Mouse (Mus musculus) T-helper 2 cell (primary cell): ENCODE measurements at regions not wholly inside any gene's neighbourhood (a gene's known extent, or its start where the extent isn't known, plus 50 kb on each side); places are given as distances from the start of the nearest gene placed in this dataset.

Experiments
- in situ Hi-C: fragments of 300-600 bp; cut with MboI, MseI; formaldehyde crosslinking; loops from one replicate; pipeline ENCODE4 v1.15.1; 2025; ENCODE audit warnings: high pct_unique_total_duplicates

DNA sequence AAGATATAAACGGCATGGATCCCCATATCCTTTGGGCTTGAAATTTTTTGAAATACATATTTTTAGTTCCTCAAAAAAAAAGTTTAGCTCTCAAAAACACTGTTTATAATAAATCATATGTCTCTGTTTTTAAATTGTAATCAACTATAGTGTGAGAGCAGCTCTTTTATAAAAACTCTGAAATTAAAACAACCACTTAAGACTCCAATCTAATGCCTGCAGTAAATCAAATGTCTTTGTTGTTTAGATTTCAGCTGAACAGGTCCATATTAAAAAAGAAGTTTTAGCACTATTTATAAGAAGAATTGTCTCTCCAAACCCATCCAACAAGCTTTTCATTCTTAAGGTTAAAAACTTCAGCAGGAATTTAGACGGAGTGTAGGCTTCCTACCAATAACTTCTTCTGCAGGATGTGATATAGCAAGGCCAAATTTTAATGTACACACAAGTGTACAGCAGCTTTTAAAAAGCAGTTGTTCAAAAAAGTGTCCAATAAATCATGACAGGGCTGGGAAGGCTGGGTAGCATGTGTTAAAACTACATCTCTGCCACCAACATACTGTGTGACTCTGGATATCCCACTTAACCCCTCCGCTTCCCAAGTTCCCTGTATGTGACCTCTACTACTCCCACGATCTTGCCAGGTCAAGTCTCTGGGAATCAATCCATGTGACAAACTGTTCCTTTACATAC is 160.6 kb upstream of the Paip1 start:
- in situ Hi-C loops, result no loop called here

DNA sequence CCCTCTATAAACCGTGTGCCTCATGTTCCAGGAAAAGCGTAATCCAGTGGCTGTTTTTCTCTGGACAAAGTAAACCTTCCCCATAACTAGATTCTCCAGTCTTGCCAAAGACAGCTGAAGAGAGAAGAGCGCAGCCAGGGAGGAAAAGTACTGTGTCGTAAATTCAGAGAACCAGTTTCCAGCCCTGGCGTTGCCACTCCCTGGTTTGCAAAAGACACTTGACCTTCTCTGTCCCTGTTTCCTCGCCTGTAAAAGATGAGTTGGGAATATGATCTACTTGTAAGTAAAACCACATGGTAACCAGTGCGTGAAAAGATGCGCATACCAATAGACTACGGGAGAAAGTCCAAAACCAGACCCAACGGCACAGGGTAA is 160.1 kb upstream of the Paip1 start:
- in situ Hi-C loops, result no loop called here

DNA sequence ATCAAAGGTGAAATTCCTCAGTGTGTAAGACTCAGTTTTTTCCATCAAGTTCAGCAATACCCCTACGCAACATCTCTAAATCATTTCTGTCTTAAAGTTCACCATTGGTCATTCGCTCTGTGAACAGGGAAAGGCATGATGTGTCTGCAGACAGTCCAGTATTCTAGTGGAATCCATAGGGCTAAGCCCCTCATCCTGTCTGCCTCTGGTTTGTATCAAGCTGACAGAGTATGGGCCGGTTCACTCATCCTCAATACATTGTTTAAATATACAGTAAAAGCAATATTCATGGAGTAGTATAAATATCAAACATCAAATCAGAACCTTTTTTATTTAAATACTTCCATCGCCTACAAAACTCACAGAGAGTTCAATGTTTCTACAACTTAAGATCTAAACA is 152.9 kb upstream of the Paip1 start:
- in situ Hi-C loops, result no loop called here

DNA sequence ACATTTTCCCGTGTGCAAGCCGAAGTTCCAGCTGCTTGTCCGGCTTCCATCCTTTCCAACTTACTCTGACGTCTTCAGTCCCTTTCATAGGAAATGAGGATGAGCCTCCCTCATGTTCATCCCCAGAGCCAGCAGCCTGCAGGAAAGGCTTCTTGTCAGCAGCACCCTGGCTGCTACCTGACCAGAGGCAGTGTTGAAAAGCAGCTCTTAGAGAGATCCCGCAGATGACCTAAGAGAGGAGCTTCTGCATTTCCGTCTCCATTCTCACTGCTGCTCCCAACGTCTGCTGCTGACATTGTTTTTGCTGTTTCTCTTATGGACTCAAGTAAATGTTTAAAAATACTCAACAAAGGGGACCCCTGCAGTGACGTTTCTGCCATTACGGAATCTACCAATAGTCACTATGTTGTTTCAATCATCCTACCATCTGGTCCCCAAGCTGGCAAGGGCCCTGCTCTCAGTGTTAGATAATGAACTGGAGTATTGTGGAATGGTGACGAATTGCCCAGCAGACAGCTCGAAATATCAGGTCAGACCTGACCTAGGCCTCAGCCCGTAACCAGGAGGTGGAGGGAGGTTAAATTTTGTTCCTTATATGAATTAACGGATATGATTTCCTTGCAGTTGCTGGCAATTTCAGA is 151.0 kb upstream of the Paip1 start:
- in situ Hi-C loops, result no loop called here

DNA sequence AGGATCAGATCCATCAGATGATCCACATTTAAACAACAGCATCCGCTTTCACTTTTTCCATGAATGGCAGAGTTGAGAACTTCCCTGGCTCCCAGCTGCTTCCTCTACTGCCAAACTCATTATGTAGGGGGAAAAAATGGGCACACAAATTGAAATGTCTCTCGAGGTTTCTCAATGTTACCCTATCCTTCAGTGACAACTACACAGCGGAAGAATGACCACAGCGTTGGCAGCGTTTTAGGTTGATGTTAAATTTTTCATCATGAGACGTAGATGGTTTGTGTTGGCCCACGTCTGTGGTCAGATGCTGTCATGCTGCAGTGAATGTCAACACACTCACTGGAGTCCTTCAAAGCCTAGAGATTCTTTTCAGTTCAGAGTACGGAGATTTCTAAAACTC is 149.0 kb upstream of the Paip1 start:
- in situ Hi-C loops, result no loop called here

DNA sequence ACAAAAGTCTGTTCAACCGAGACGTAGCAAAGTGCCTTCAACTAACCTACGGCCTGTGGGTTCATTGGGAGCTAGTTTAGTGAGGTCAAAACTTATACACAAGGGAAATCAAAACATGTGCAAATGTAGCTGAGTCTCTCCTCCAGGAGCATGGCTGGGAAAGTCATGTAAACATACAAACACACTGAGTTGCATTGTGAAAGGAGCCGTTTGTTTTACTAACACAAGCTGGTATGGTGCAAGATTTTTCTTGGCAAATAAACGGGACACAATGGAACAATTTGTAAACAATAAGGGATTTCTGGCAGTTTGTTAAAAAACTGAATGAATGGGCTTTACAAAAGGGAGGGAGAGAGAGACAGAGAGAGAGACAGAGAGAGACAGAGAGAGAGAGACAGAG is 147.8 kb upstream of the Paip1 start:
- in situ Hi-C loops, result no loop called here

DNA sequence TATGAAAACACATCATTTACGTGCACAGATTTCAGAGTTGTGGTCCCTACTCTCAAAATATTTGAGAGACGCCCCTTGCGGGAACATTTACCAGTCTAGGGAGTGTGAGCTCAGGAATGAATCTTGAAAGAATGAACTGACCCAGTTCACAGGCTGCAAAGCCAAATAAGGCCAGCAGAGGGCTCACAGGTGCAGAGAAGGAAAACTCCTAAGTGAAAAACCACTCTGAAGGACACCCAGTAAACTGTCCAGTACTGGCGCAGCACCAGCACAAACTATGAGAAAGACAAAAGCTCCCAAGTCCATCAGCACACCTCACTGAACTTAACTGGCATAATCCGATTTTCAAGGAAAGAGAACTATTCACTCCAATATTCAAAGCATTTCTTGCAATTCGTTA is 145.0 kb upstream of the Paip1 start:
- in situ Hi-C loops, result no loop called here

DNA sequence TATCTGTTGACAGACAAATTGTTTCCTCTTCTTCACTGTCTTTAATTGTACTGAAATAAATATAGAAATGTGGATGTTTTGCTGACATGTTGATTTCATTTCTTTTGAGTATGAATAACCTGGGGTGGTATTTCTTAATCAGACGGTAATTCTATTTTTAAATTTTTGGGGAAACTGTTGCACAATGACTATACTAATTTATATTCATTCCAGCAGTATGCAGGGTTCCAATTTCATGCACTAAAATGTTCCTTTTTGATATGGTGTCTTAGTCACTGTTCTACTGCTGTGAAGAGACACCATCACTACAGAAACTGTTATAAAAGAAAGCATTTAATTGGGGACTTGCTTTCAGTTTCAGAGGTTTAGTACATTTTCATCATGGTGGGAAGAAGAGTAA is 119.2 kb upstream of the Paip1 start:
- in situ Hi-C loops, result no loop called here

DNA sequence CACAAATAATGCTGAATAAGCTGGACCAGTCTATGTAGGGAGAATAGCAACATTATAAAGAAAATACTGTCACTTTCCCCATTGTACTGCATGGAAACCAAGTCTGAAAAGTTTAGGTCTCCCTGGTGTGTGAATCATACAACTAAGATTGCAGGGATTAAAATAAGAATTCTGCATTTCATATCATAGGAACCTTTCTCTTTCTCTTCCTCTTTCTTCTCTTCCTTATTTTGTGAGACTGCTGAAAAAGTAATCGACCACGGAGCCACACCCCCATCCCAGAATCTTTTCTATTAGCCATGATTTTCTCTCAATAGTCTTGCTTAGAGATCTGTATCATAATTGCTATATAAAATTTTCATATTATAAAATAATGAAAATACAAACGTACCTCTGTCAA is 118.4 kb upstream of the Paip1 start:
- in situ Hi-C loops, result no loop called here

DNA sequence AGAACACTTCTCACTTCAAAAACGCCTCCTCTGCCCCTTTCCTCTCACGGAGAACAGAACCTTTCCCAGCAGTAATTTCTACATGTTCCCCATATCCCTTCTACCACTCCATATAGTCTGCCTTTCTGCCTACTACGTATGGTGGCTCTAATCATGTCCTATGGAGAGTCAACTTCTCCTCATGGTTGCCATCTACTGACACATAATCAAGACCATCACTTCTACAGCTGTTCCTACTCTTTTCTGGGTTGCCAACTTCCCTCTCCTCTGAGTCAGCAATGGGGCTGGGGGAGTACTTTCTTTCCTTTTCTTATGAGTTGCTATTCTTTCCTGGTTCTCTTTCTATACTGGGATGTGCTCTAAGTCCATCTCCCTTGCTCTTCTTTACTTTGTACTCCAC is 114.0 kb upstream of the Paip1 start:
- in situ Hi-C loops, result no loop called here

DNA sequence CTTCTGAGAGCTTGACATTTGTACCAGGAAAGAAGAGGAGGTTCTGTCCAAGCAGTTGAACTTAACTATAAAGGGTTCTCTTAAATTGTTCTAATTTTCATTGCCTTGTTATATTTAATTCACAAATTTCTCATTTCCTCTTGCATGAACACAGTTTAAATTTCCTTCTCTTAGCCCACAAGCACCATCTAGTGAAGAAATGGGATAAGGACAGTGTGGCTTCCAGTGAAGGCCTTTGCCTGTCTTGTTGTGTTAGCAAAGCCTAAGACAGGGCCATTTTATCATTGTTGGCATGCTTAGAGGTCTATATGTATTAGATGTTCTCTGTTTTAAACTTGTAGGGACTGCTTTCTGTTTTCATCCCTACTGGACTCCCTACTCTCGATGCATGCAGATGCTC is 110.0 kb upstream of the Paip1 start:
- in situ Hi-C loops, result no loop called here

DNA sequence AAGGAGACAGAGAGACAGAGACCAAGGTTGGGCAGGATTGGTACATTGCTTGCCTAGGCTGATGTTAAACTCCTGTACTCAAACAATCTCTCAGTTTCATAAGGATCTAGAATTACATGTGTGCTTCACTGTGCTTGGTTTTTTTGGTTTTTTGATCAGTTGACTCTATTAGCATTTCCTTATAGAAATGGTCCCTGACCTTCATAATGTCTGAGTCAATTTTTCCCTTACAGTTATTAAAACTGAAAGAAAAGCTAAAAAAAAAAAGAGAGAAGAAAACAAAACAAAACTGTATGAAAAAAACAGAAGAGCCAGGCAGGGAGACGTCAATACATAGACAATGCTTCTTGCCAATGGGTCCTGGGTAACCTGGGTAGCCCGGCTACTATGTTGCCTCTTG is 102.9 kb upstream of the Paip1 start:
- in situ Hi-C loops, result no loop called here

DNA sequence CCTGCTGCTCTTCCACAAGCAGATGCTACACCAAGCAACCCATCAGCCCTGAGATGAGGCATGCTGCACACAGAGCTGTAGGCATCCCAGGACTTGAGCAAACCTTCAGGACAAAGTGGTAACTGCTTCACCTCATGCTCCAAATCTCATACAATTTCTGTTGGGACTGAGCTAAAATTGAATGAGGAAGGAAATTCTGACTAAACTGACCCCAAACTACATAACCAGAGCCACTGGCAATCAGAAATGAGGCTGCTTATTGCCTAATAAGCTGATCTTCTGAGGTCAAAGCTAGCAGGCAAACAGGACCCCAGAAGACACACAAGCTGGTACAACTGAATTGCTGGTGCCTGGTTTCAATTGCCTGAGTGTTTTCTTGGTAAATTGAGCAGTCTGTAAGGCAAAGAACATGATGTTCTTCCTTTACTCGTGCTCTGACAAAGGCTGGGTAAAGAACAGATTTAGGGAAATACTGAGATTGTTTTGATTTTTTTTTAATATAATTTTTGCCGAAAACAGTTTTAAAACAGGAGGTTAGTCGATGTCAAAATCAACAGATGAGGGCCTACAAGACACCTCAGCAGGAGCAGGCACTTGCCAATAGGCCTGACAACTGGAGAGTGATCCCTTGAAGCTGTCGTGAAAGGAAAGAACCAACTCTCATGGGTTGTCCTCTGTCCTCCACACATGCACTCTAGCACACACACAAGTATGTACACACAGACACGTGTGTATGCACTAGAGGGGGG is 101.3 kb upstream of the Paip1 start:
- in situ Hi-C loops, result no loop called here

DNA sequence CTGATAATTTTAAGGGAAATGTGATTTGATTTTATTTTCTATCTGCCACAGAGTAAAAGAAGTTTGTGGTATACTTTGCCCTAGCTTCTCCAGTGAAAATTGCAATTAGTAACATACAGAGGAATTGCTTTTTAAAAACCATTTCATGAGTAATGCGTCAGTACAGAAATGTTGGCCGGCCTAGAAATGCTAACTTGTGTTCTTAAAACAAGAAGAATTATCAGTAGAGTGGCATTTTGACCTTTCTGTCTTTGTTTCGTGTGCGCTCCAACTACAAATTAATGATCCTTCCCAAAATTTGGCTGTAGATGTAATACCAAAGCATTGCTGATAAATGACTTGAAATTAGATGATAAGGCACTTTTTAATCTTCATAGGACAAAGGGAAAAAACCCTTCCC is 99.7 kb upstream of the Paip1 start:
- in situ Hi-C loops, result no loop called here

DNA sequence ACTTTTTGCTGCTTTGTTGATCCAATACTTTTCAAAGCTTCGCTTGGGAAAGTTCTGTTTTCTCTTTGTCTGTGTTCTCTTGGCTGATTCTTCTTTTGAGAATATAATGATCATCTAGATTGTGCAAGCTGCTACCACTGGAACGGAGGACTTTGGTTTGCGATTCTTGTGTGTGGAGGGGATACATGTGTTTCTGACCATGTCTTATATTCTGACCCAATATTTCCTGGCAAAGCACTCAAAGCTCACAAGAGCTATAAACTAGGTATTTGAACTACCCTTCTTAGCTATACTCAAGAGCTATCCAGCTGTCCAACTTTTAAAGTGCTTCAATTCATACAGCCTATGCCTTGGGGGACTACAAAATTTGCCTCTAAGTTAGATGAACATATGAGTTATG is 96.6 kb upstream of the Paip1 start:
- in situ Hi-C loops, result no loop called here

DNA sequence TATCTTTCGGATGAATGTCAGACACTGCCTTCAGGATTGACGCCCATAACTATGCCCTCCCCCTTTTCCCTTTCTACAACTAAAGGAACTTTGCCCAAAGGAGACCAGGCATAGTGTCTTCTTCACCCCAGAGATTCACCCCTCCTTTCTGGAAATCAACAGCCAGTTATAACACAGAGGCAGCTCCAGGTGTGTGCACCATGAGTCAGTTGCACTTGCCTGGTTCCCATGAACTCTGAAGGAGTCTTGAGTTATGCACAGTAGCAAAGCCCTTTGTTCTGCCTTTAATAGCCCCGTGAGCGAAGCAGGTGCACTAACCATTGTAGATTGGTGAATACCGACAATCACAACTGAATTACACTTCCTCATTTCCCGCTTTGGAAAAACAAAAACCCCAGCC is 94.5 kb upstream of the Paip1 start:
- in situ Hi-C loops, result no loop called here

DNA sequence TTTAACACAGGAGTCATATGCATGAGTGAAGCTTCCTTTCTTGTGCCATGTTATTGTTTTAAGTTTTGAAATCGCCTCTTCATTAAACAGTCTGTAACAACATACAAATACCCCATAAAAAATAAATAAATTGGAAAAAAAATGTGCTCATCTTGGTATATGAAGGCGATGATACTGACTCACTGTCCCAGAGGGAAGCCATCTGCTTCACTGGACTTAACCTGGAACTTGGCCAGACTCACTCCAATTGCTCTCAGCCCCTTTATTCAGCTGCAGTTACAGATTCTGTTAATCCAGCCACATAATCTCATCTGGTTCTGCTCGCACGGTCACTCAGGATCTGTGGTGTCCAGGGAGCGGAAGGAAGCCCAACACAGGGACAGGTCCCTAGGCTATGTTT is 90.5 kb upstream of the Paip1 start:
- in situ Hi-C loops, result no loop called here

DNA sequence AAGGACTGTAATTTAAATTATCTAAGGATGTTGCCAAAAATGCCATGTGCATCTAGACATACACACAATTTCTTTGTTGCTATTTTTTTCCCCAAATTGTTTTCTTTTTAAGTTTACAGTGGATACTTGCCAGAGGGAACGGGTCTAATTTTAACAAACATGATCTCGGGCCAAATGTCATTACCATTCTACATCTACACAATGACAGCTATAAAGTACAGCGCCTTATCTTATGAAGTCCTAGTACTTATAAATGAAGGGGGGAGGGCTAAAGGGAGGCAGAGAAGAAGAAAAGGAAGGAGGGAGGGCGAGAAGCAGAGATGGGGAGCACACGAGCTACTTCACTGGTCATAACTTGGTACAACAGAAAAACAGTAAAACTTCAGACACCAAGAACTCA is 89.4 kb upstream of the Paip1 start:
- in situ Hi-C loops, result no loop called here

DNA sequence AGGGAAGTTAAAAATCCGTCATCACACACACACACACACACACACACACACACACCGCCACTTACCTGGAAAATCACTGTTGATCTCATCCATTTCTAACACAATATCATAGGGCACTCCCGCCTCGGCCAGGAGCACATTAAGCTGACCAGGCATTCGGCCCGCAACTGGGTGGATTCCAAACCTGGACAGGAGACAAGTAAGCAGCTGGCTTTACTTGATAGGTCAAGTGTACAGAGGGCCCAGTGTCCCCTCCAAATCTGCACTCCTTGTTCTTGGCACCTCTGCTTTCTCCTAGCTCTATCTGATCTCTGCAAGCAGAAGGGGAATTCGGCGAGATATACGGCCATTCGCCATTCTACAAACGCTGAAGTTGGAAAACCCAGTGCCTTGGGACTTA is 88.6 kb upstream of the Paip1 start:
- in situ Hi-C loops, result no loop called here

DNA sequence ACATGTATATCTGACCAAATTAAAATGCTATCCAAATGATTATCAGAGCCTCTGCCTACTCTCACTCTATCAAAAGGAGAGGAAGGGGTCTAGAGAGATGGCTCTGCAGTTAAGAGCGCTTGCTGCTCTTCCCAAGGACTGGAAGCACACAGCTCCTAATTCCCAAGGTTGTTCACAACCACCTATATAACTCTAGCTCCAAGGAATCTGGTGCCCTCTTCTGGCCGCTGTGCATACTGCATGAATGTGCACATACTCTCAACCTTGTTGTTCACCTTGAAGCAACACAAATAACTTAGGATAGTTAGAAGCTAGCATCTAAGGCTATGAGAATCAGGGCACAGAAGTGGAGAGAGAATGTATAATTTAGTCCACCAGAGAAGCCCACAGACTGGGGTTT is 86.6 kb upstream of the Paip1 start:
- in situ Hi-C loops, result no loop called here

DNA sequence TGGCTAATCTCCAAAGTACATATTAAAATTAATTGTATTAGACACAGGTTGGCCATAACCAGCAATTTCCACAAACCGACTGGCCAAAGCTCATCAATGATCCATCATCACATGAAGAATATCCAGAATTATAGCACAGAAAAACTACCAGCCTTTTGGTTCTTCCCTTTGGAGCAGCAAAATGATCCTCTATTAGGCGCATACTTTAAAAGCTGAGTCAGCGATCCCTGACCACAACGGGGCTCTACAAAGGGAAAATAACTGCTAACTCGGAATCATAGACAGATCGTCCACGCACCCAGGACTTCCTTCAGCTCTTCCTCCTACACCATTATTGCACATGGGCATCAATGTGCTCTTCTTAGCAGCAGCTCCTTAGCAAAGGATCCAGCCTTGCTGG is 85.6 kb upstream of the Paip1 start:
- in situ Hi-C loops, result no loop called here

DNA sequence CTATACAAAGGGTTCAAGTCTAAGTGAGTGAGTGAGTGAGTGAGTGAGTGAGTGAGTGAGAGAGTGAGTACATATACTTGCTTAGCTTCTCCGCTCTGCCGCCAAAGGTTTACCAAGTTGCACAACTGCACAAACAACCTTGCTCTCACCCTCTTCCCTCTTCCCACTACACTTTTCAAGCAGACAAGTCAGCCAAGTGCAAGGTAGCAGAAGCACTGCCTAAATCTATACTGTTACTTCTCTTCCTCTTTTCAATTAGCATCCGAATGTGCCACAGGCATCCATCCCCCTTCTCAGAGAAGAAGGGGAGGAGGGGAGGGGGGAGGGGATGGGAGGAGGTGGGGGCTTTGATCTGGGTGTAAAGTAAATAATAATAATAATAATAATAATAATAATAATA is 80.4 kb upstream of the Paip1 start:
- in situ Hi-C loops, result no loop called here

DNA sequence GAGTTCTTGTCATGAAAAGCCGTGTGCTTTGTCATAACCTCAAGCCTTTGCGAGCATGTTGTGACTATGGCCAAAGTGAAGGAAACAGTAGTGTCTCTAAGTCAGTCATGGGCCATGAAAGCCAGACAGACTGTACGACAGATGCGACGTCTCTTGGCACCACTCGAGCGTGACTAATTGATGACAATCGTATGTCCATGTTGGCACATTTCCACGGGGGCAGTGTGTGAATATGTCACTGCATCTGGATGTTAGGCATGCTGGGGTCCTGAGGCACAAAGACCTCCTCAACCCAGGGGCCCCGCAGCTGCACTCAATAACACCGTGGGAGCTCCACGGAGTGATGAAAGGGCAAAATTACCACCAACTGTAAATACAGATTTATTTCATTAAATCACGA is 77.1 kb upstream of the Paip1 start:
- in situ Hi-C loops, result loop anchor here (5.0 kb wide), 1 partner anchor 934 kb away; no protein-coding TSS in a partner anchor
